Mouse (Mus musculus) lung, postnatal 0 days (tissue): ENCODE data around the gene Rnaseh2b.

Source experiments
- CTCF ChIP-seq: IDR thresholded peaks from 2 replicates; pipeline ENCODE4 v1.5.1; 2016; ENCODE audit warnings: antibody characterized with exemption, mild to moderate bottlenecking
- EP300 ChIP-seq: IDR thresholded peaks from 2 replicates; pipeline ENCODE4 v1.6.1; 2016; ENCODE audit warnings: antibody characterized with exemption, mild to moderate bottlenecking, control low read depth

- TF ChIP-seq CTCF (no peak), EP300 (0 out of 2 replicates have a peak, but pooled peaks have one; percentile 15)
These were observed 78.4 kb downstream of the Rnaseh2b start for GRCm38 (mm10) chr14:62370819-62371218.
